Mouse (Mus musculus) hindbrain, embryonic 11.5 days (tissue): ENCODE measurements around the gene Nadk2. TPM values are rescaled to one million over a fixed set of nuclear protein-coding genes. Genes with fewer than 3 reads are reported as not detected.

Experiments
- ATAC-seq: fragments of 200-750 bp; cut with Nextera tagmentation; 2 replicates; pipeline ENCODE4 v1.8.0; 2017; ENCODE audit warnings: mild to moderate bottlenecking, moderate TSS enrichment, moderate library complexity; ENCODE audit not compliant: low FRiP score
- DNase-seq: peaks from one replicate; pipeline ENCODE4 v3.0.0-alpha.2; 2015; ENCODE audit warnings: low spot score
- H3K27ac ChIP-seq: fragments of 300-500 bp; sonication (generic); 2 replicates; pipeline ENCODE4 v1.5.1; 2014; ENCODE audit warnings: mild to moderate bottlenecking, low read depth, low read length
- H3K27me3 ChIP-seq: fragments of 300-500 bp; sonication (generic); 2 replicates; pipeline ENCODE4 v1.6.1; 2014; ENCODE audit warnings: mild to moderate bottlenecking, low read length, moderate library complexity, mixed read lengths; ENCODE audit not compliant: control insufficient read depth, insufficient read depth
- H3K36me3 ChIP-seq: fragments of 300-500 bp; sonication (generic); 2 replicates; pipeline ENCODE4 v1.6.1; 2014; ENCODE audit warnings: mild to moderate bottlenecking, low read length, moderate library complexity, mixed read lengths; ENCODE audit not compliant: control insufficient read depth, insufficient read depth
- H3K4me1 ChIP-seq: fragments of 300-500 bp; sonication (generic); replicated peaks from 2 replicates; pipeline ENCODE4 v1.6.1; 2014; ENCODE audit warnings: low read length, mixed read lengths; ENCODE audit not compliant: control insufficient read depth, insufficient read depth
- H3K4me2 ChIP-seq: fragments of 300-500 bp; sonication (generic); replicated peaks from 2 replicates; pipeline ENCODE4 v1.6.1; 2014; ENCODE audit warnings: mild to moderate bottlenecking, low read depth, low read length
- H3K4me3 ChIP-seq: fragments of 300-500 bp; sonication (generic); 2 replicates; pipeline ENCODE4 v1.5.1; 2014; ENCODE audit warnings: low read depth, low read length
- H3K9ac ChIP-seq: fragments of 300-500 bp; sonication (generic); 2 replicates; pipeline ENCODE4 v1.6.1; 2014; ENCODE audit warnings: low read depth, low read length
- H3K9me3 ChIP-seq: fragments of 300-500 bp; sonication (generic); 2 replicates; pipeline ENCODE4 v1.6.1; 2016; ENCODE audit warnings: low read length; ENCODE audit not compliant: control insufficient read depth
- WGBS: fragments of 180-500 bp; shearing (Covaris S2); extraction: QIAGEN DNeasy Blood & Tissue Kit; methylation state at CpG from one replicate; pipeline ENCODE4 v1.1.7; 2014; 5-methylcytosine and 5-hydroxymethylcytosine counted together
- polyA plus RNA-seq: library from polyadenylated mRNA; unstranded; fragments of >200 nt; fragmentation: Nextera tagmentation; extraction: Ambion mirVana; gene quantifications from 2 replicates; pipeline ENCODE4 v1.2.1, GENCODE M21; 2014

Gene Nadk2
- polyA plus RNA-seq, 1 experiment from 2014 or later = 32.9 TPM

- Histone ChIP-seq H3K4me2 (no peak overlapping the region), H3K27me3 (no peaks in the 10 kb centered on the region), H3K9ac (no peak overlapping the region), H3K27ac (no peak overlapping the region), H3K4me3 (no peak overlapping the region), H3K36me3 (no peaks in the 10 kb centered on the region), H3K4me1 (no peaks in the 10 kb centered on the region), H3K9me3 (no peaks in the 10 kb centered on the region)
- WGBS = 75% methylated on average over 11 of the region's 11 CpGs
- peak; percentile 36; the same call in 1 of the 2 replicates for ATAC-seq
- no peak for DNase-seq
Observed at GRCm38 (mm10) chr15:9093598-9094365, 22.7 kb downstream of the Nadk2 start.

GRCm38 (mm10) chr15:9094366-9094750, 23.3 kb downstream of the Nadk2 start:
- DNase-seq (peak; percentile 60), ATAC-seq (peak; percentile 92)
- Histone ChIP-seq H3K4me1 (no peaks in the 10 kb centered on the region), H3K4me2 (no peak overlapping the region), H3K27me3 (no peaks in the 10 kb centered on the region), H3K9me3 (no peaks in the 10 kb centered on the region), H3K4me3 (no peak overlapping the region), H3K9ac (no peak overlapping the region), H3K36me3 (no peaks in the 10 kb centered on the region), H3K27ac (no peak overlapping the region)
- 21% methylated on average over 13 of the region's 13 CpGs for WGBS

- 91% methylated on average over 4 of the region's 4 CpGs for WGBS
- Histone ChIP-seq H3K36me3 (no peaks in the 10 kb centered on the region), H3K4me3 (no peak overlapping the region), H3K27me3 (no peaks in the 10 kb centered on the region), H3K9ac (no peak overlapping the region), H3K4me2 (no peak overlapping the region), H3K27ac (no peak overlapping the region), H3K9me3 (no peaks in the 10 kb centered on the region), H3K4me1 (no peaks in the 10 kb centered on the region)
- ATAC-seq = no peak
- DNase-seq = no peak
Observed at GRCm38 (mm10) chr15:9096865-9097264, 25.8 kb downstream of the Nadk2 start.

GRCm38 (mm10) chr15:9100446-9101077, 29.5 kb downstream of the Nadk2 start:
- DNase-seq (no peak), ATAC-seq (no peak)
- no peak overlapping the region for H3K27ac ChIP-seq
- H3K9me3 ChIP-seq = no peaks in the 10 kb centered on the region
- no peak overlapping the region for H3K9ac ChIP-seq
- no peak overlapping the region for H3K4me2 ChIP-seq
- no peaks in the 10 kb centered on the region for H3K27me3 ChIP-seq
- H3K4me1 ChIP-seq = no peaks in the 10 kb centered on the region
- no peak overlapping the region for H3K4me3 ChIP-seq
- H3K36me3 ChIP-seq = no peaks in the 10 kb centered on the region
- WGBS = 91% methylated on average over 10 of the region's 10 CpGs

- no peak for DNase-seq
- 84% methylated on average over 13 of the region's 13 CpGs for WGBS
- H3K36me3 ChIP-seq = no peaks in the 10 kb centered on the region
- H3K9me3 ChIP-seq = no peaks in the 10 kb centered on the region
- no peak for ATAC-seq
- no peak overlapping the region for H3K9ac ChIP-seq
- H3K27ac ChIP-seq = no peak overlapping the region
- H3K4me2 ChIP-seq = no peak overlapping the region
- no peaks in the 10 kb centered on the region for H3K27me3 ChIP-seq
- H3K4me1 ChIP-seq = no peaks in the 10 kb centered on the region
- no peak overlapping the region for H3K4me3 ChIP-seq
Observed at GRCm38 (mm10) chr15:9106303-9107074, 35.4 kb downstream of the Nadk2 start.

GRCm38 (mm10) chr15:9110526-9111347, 39.7 kb downstream of the Nadk2 start:
- no peak for DNase-seq
- no peak overlapping the region for H3K4me2 ChIP-seq
- WGBS = 85% methylated on average over 6 of the region's 6 CpGs
- no peak overlapping the region for H3K4me3 ChIP-seq
- no peaks in the 10 kb centered on the region for H3K27me3 ChIP-seq
- no peak for ATAC-seq
- H3K36me3 ChIP-seq = peaks cover 7% of the 10 kb centered on the region
- H3K4me1 ChIP-seq = no peaks in the 10 kb centered on the region
- H3K27ac ChIP-seq = no peak overlapping the region
- no peaks in the 10 kb centered on the region for H3K9me3 ChIP-seq
- H3K9ac ChIP-seq = no peak overlapping the region

GRCm38 (mm10) chr15:9111648-9112047, 40.6 kb downstream of the Nadk2 start:
- no peak overlapping the region for H3K4me3 ChIP-seq
- H3K9ac ChIP-seq = no peak overlapping the region
- no peaks in the 10 kb centered on the region for H3K9me3 ChIP-seq
- H3K36me3 ChIP-seq = peaks cover 7% of the 10 kb centered on the region
- no peak for ATAC-seq
- no peak overlapping the region for H3K27ac ChIP-seq
- H3K4me2 ChIP-seq = no peak overlapping the region
- no peak for DNase-seq
- H3K27me3 ChIP-seq = no peaks in the 10 kb centered on the region
- H3K4me1 ChIP-seq = no peaks in the 10 kb centered on the region
- WGBS = 88% methylated on average over 3 of the region's 3 CpGs

GRCm38 (mm10) chr15:9113556-9113955, 42.5 kb downstream of the Nadk2 start:
- ATAC-seq (no peak), DNase-seq (no peak)
- 93% methylated on average over 9 of the region's 9 CpGs for WGBS
- Histone ChIP-seq H3K27ac (no peak overlapping the region), H3K9ac (no peak overlapping the region), H3K27me3 (no peaks in the 10 kb centered on the region), H3K4me2 (no peak overlapping the region), H3K4me3 (no peak overlapping the region), H3K4me1 (no peaks in the 10 kb centered on the region), H3K9me3 (no peaks in the 10 kb centered on the region), H3K36me3 (peaks cover 7% of the 10 kb centered on the region)
